Mouse (Mus musculus) urinary bladder, adult 2 months (tissue): ENCODE results near the gene Dmrt3. TPM values are rescaled to one million over a fixed set of nuclear protein-coding genes. Genes with fewer than 3 reads are reported as not detected.

ENCODE experiments used
- polyA plus RNA-seq: library from polyadenylated mRNA; depleted of rRNA; stranded (reverse); fragments of >200 nt; gene quantifications from 2 replicates; pipeline ENCODE4 v1.2.3, GENCODE M21; 2012; rRNA removed

Gene Dmrt3
- polyA plus RNA-seq, 1 experiment, result 0.06 TPM

Other genes with a start within 250 kb of the Dmrt3 start
- not detected in 2 replicates for gene Dmrt1, start 104.7 kb upstream of the Dmrt3 start, polyA plus RNA-seq
- 0.31 and 0.96 TPM in 2 replicates for gene Dmrt2, start 62.1 kb downstream of the Dmrt3 start, polyA plus RNA-seq